Mouse (Mus musculus) forebrain, postnatal 0 days (tissue): ENCODE measurements around the gene Ddx43. TPM values are rescaled to one million over a fixed set of nuclear protein-coding genes. Genes with fewer than 3 reads are reported as not detected.

ENCODE experiments used
- ATAC-seq: fragments of 200-750 bp; cut with Nextera tagmentation; 2 replicates; pipeline ENCODE4 v1.8.0; 2017; ENCODE audit warnings: mild to moderate bottlenecking, moderate library complexity
- DNase-seq: peaks from one replicate; pipeline ENCODE4 v3.0.0-alpha.2; 2015
- H3K27ac ChIP-seq: fragments of 300-500 bp; sonication (generic); 2 replicates; pipeline ENCODE4 v1.5.1; 2014; ENCODE audit warnings: low read depth, mild to moderate bottlenecking, antibody characterized with exemption, low read length, moderate library complexity, mixed read lengths
- H3K27me3 ChIP-seq: fragments of 300-500 bp; sonication (generic); 2 replicates; pipeline ENCODE4 v1.6.1; 2014; ENCODE audit warnings: mild to moderate bottlenecking, low read length, mixed read lengths; ENCODE audit not compliant: insufficient read depth
- H3K36me3 ChIP-seq: fragments of 300-500 bp; sonication (generic); 2 replicates; pipeline ENCODE4 v1.6.1; 2014; ENCODE audit warnings: mild to moderate bottlenecking, moderate library complexity; ENCODE audit not compliant: insufficient read depth
- H3K4me1 ChIP-seq: fragments of 300-500 bp; sonication (generic); 2 replicates; pipeline ENCODE4 v1.6.1; 2014; ENCODE audit warnings: antibody characterized with exemption; ENCODE audit not compliant: insufficient read depth
- H3K4me2 ChIP-seq: fragments of 300-500 bp; sonication (generic); 2 replicates; pipeline ENCODE4 v1.6.1; 2014; ENCODE audit warnings: low read depth, mild to moderate bottlenecking, moderate library complexity
- H3K4me3 ChIP-seq: fragments of 300-500 bp; sonication (generic); 2 replicates; pipeline ENCODE4 v1.5.1; 2014; ENCODE audit warnings: low read depth, low read length, mixed read lengths
- H3K9ac ChIP-seq: fragments of 300-500 bp; sonication (generic); 2 replicates; pipeline ENCODE4 v1.6.1; 2014; ENCODE audit warnings: mild to moderate bottlenecking
- H3K9me3 ChIP-seq: fragments of 300-500 bp; sonication (generic); 2 replicates; pipeline ENCODE4 v1.6.1; 2016; ENCODE audit warnings: low read length
- CTCF ChIP-seq: sonication (generic); IDR thresholded peaks from 2 replicates; pipeline ENCODE4 v1.5.1; 2016; ENCODE audit warnings: antibody characterized with exemption, control low read depth, low read depth
- WGBS: fragments of 180-500 bp; shearing (Covaris S2); extraction: QIAGEN DNeasy Blood & Tissue Kit; methylation state at CpG from one replicate; pipeline ENCODE4 v1.1.7; 2014; 5-methylcytosine and 5-hydroxymethylcytosine counted together
- polyA plus RNA-seq: library from polyadenylated mRNA; unstranded; fragments of >200 nt; fragmentation: Nextera tagmentation; extraction: Ambion mirVana; gene quantifications from 2 replicates; pipeline ENCODE4 v1.2.1, GENCODE M21; 2015
- total RNA-seq: library from RNA; depleted of rRNA; stranded (reverse); fragments of >200 nt; gene quantifications from 2 replicates; pipeline ENCODE4 v1.2.3, GENCODE M21; 2014

Ddx43 gene
- total and polyA plus RNA-seq, 2 experiments from 2014 or later = 0.29 to 0.33 TPM

DNA sequence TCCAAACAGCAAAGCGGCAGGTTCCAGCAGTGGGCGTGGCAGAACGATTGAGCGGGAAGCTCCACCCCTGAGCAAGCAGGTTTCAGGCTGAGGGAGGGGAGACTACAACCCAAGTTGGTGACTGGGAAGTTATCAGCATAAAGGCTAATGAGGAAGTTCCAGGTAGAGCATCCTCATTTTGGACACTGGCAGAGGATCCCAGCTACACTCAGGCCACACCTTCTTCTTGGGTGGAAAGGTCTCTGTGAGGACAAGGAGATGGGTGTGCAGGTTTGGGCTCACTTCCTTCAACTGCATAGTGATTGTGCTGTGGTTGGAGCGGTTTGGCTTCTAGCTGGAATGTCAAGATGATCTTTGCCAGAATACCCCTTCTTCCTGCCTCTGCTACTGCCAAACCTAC lies 5.6 kb upstream of the Ddx43 start:
- H3K4me2 ChIP-seq = no peak overlapping the region
- no peak for ATAC-seq
- H3K9me3 ChIP-seq = no peaks in the 10 kb centered on the region
- 58% methylated on average over 5 of the region's 5 CpGs for WGBS
- no peak overlapping the region for H3K9ac ChIP-seq
- no peak for DNase-seq
- TF ChIP-seq CTCF = no peak
- peaks cover 16% of the 10 kb centered on the region for H3K27me3 ChIP-seq
- H3K27ac ChIP-seq = no peak overlapping the region
- H3K4me1 ChIP-seq = no peaks in the 10 kb centered on the region
- H3K4me3 ChIP-seq = no peak overlapping the region
- no peaks in the 10 kb centered on the region for H3K36me3 ChIP-seq

DNA sequence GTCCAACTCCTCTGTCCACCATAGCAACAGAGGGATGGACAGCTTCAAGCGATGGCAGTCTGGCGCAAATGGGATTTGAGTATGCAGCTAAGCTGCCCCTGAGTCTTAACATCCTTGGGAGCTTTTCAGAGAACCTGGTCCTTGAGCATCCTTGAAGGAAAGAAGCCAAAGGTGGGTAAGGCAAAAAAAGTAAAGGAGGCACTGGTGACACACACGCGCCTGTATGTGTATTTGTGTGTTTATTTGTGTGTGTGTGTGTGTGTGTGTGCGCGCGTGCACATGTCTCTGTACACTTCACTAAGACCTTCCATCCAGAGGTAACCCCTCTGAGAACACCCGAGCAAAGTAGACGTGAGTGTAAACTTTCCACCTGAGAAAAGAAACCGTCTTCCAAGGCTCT lies 1.8 kb upstream of the Ddx43 start:
- 89% methylated on average over 10 of the region's 10 CpGs for WGBS
- Histone ChIP-seq H3K4me1 (no peaks in the 10 kb centered on the region), H3K27me3 (peaks cover 44% of the 10 kb centered on the region), H3K9ac (no peak overlapping the region), H3K27ac (no peak overlapping the region), H3K4me3 (no peak overlapping the region), H3K36me3 (no peaks in the 10 kb centered on the region), H3K4me2 (no peak overlapping the region), H3K9me3 (no peaks in the 10 kb centered on the region)
- TF ChIP-seq CTCF = no peak
- ATAC-seq (no peak), DNase-seq (no peak)

DNA sequence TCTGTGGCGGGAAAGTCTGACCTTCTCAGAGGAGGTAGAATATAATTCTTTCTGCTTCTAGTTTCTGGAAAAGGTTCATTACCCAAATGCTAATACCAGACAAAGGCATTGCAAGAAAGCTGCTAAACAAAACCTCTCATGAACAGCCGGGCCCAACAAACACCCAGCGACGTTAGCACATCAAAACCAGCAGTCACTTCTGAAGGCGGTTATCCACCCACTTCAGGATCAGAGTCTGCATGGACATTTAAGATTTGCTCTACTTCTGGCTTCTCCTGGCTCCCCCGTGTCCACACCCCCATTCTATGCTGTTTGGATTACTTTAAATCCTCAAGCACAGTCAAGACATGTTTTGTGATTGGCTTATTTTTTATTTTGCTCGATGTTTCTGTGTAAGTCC lies 975 bp upstream of the Ddx43 start:
- ATAC-seq = no peak
- DNase-seq = no peak
- no peaks in the 10 kb centered on the region for H3K36me3 ChIP-seq
- no peaks in the 10 kb centered on the region for H3K9me3 ChIP-seq
- TF ChIP-seq CTCF = no peak
- no peak overlapping the region for H3K4me3 ChIP-seq
- H3K9ac ChIP-seq = no peak overlapping the region
- H3K4me2 ChIP-seq = no peak overlapping the region
- H3K4me1 ChIP-seq = no peaks in the 10 kb centered on the region
- 71% methylated on average over 7 of the region's 7 CpGs for WGBS
- H3K27ac ChIP-seq = no peak overlapping the region
- H3K27me3 ChIP-seq = peaks cover 44% of the 10 kb centered on the region

DNA sequence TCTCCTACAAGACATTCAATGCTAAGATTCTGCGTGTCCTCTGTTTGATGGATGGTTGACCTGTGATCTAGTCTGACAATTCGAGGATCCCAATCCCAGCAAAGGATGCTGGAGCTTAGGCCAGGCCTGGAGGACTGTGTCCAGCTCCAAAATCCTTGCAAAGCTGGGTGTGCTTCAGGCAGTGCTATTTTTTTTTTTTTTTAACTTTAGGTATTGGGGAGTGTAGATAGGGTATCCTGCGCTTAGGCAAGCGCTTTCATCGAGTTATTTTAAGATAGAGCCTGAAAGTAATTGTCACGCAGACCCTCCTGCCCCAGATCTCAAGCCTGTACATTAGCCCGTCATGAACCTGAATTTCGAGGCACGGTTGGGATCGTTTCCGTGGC lies 340 bp upstream of the Ddx43 start:
- 38% methylated on average over 11 of the region's 11 CpGs for WGBS
- peaks cover 44% of the 10 kb centered on the region for H3K27me3 ChIP-seq
- H3K36me3 ChIP-seq = no peaks in the 10 kb centered on the region
- H3K9ac ChIP-seq = no peak overlapping the region
- H3K4me2 ChIP-seq = peak overlapping the region; percentile 49
- DNase-seq (no peak), ATAC-seq (no peak; the same call in 1 of the 2 replicates)
- H3K4me1 ChIP-seq = no peaks in the 10 kb centered on the region
- H3K27ac ChIP-seq = no peak overlapping the region
- peak overlapping the region; percentile 37 for H3K4me3 ChIP-seq
- no peaks in the 10 kb centered on the region for H3K9me3 ChIP-seq
- TF ChIP-seq CTCF = no peak

DNA sequence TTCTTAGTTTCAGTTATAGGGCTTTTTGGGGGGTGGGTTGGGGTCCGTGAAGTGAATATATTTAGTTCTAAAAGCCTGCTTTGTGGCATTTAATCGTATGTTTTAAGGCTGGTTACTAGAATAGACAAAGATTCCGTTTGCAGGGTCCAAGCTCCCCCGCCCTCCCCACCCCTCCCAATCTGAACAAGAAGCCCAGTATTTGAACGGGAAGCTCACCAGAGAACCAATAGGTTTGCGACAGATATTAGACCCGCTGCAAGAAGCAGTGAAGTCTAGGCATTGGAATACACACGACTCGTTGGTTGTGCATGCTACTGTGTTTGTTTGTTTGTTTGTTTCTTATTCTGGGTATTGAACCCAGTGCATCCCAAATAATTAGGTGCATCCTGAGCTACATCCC lies 940 bp downstream of the Ddx43 start:
- 59% methylated on average over 9 of the region's 9 CpGs for WGBS
- H3K4me2 ChIP-seq = no peak overlapping the region; the same call in 1 of the 2 replicates
- H3K9ac ChIP-seq = no peak overlapping the region
- H3K9me3 ChIP-seq = no peaks in the 10 kb centered on the region
- H3K27ac ChIP-seq = no peak overlapping the region
- H3K4me1 ChIP-seq = no peaks in the 10 kb centered on the region
- no peak for DNase-seq
- no peak for TF ChIP-seq CTCF
- no peaks in the 10 kb centered on the region for H3K36me3 ChIP-seq
- ATAC-seq = no peak
- H3K27me3 ChIP-seq = peaks cover 44% of the 10 kb centered on the region
- H3K4me3 ChIP-seq = no peak overlapping the region

DNA sequence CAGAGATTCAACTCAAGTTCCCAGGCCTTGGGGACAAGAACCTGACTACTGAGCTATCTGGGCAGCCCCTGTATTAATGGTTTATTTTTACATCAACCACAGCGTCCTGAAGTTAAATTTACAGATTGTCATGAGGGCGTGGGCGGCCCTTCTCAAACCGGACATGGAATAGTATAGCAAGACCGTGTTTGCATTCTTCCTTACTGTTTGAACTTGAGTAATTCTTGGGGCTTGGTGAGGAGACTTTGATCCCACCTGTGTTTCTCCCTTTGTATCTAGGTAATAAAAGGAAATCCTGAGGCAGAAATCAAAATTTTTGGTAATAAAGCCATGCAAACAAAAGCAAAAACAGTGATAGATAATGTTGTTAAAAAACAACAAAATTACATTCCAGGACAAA lies 5.0 kb downstream of the Ddx43 start:
- no peaks in the 10 kb centered on the region for H3K4me1 ChIP-seq
- TF ChIP-seq CTCF = no peak
- H3K4me3 ChIP-seq = no peak overlapping the region
- H3K4me2 ChIP-seq = no peak overlapping the region
- DNase-seq (no peak), ATAC-seq (no peak)
- H3K27me3 ChIP-seq = peaks cover 22% of the 10 kb centered on the region
- no peaks in the 10 kb centered on the region for H3K36me3 ChIP-seq
- no peak overlapping the region for H3K9ac ChIP-seq
- no peaks in the 10 kb centered on the region for H3K9me3 ChIP-seq
- WGBS = 86% methylated on average over 5 of the region's 5 CpGs
- H3K27ac ChIP-seq = no peak overlapping the region

DNA sequence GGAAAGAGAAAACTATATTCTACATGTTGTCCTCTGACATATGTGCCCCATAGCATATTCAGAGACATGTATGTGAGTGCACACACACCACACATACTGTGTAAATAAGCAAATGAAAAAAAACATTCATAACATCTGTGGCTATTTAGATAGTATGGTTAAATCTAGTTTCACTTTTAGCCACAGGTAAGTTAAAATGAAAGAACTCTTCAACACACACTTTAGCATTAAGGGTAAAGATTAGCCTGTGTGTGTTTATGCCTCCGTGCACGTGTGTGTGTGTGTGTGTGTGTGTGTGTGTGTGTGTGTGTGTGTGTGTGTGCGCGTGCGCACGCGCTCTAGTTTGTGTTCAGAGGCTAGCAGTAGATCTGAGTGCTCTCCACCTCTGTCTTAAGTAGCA lies 6.0 kb downstream of the Ddx43 start:
- H3K9ac ChIP-seq = no peak overlapping the region
- H3K27me3 ChIP-seq = peaks cover 11% of the 10 kb centered on the region; the same call in 1 of the 2 replicates
- ATAC-seq (no peak), DNase-seq (no peak)
- H3K36me3 ChIP-seq = no peaks in the 10 kb centered on the region
- no peak overlapping the region for H3K4me3 ChIP-seq
- H3K4me2 ChIP-seq = no peak overlapping the region
- no peak overlapping the region for H3K27ac ChIP-seq
- TF ChIP-seq CTCF = no peak
- 86% methylated on average over 7 of the region's 7 CpGs for WGBS
- no peaks in the 10 kb centered on the region for H3K9me3 ChIP-seq
- no peaks in the 10 kb centered on the region for H3K4me1 ChIP-seq

DNA sequence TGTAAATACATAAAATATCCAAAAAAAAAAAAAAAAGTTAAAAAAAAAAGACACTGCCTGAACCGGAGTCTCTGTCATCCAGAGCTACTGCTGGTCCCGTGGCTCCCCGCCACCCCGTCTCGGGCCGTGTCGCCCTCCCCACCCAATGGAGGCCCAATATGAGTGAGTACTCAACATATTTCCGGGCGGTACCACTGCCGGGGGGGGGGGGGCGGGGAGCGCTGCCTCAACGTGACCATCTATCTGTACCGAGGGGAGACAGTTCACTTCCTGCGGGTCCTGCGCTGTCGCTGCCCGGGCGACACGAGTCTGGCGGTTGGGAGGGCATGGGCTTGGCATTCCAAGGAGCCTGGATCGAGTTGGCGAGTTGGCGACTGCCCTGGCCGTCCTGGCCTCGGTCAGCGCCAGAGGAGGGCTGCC lies 31.8 kb downstream of the Ddx43 start:
- DNase-seq (no peak), ATAC-seq (peak; percentile 66)
- WGBS = 35% methylated on average over 27 of the region's 27 CpGs
- Histone ChIP-seq H3K9me3 (no peaks in the 10 kb centered on the region), H3K4me2 (peak overlapping the region; percentile 47), H3K27ac (no peak overlapping the region), H3K27me3 (no peaks in the 10 kb centered on the region), H3K4me1 (no peaks in the 10 kb centered on the region), H3K4me3 (peak overlapping the region; percentile 27), H3K36me3 (no peaks in the 10 kb centered on the region), H3K9ac (peak overlapping the region; percentile 31)
- no peak for TF ChIP-seq CTCF
